Mouse (Mus musculus): ENCODE data around the gene Tlr6. TPM values are rescaled to one million over a fixed set of nuclear protein-coding genes. Genes with fewer than 3 reads are reported as not detected.

Tlr6 gene
- total RNA-seq (2015; ENCODE audit: low replicate concordance), result 1.9 and 2.1 TPM in 2 replicates
- 1.1 TPM in 2 replicates for total RNA-seq (2017; ENCODE audit: low replicate concordance)

DNA sequence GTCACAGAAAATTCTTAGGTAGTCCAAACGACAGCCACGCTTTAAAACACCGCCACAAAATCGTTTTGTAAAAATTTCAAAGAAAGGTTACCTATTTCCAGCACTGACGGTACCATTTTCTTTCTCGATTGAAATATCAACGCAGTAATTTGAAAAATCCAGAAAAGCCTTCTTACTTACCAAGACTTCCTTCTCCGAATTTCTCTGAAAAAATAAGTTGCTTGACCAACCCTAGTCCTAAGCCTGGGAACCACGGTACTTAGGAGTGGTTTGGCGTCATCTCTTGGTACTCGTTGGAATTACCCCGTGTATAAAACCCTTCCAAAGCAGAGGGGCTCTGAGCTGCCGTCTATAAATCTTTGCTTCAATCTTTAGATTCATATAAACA, at the start of gene Tlr6:
TSS of gene Tlr6 (minus strand) at position 255 of the 388 bp plus-strand sequence.
- no peak for ATAC-seq (replicated peaks; ENCODE audit: low FRiP score, poor library complexity, severe bottlenecking)

DNA sequence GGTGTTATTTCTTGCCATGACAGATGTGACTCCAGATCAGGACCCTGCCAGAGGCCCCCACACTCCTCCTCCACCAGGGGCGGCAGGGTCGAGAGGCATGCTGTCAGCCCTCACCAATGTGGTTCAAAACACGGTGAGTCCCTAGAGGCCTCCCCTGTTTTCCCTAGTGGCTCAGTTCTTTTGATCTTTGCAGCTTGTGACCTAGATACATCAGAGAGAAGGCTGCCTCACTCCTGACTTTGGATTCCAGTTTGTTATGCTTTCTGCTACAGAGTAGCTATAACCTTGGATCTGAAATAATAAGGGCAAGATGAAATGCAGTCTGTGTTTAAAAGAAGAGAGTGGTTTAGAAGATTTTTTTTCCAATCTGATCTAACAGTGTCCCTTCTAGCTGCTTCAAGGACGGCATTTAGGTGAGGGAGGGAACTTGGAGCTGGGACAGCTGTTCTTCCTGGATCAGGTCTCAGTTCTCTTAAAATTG, 46.2 kb upstream of the Tlr6 start:
- ATAC-seq (replicated peaks; ENCODE audit: low FRiP score, poor library complexity, severe bottlenecking), result no peak

- ATAC-seq (replicated peaks; ENCODE audit: low FRiP score, poor library complexity, severe bottlenecking), result no peak
These were observed 45.4 kb upstream of the Tlr6 start for GRCm38 (mm10) chr5:65005251-65005650.

DNA sequence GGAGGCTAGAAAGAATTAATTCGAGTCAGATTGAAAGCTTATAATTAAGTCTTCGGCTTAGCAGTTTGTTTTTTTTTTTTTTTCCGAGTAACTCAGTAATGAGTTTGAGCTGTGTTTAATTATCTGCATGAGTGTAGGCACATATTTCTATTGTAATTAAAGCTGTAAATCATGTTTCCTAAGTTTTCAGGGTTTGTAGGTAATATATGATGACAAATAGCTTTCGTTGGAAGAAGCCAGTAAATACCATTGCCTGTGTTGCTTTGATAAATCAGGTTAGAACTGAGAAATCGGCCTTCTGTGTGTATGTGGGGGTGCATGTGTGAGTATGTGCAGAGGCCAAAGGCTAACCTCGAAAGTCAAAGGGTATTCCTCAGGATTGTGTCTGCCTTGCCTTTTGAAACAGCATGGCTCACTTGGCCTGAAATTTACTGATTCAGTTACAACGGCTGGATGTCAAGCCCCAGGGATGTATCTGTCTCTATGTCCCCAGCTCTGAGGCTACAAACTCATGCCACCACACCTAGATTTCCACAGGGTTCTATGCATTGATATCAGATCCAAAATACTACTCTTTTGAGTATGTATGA, 44.1 kb upstream of the Tlr6 start:
- ATAC-seq (replicated peaks; ENCODE audit: low FRiP score, poor library complexity, severe bottlenecking), result no peak

GRCm38 (mm10) chr5:65002940-65003824, 43.3 kb upstream of the Tlr6 start:
- ATAC-seq (replicated peaks; ENCODE audit: low FRiP score, poor library complexity, severe bottlenecking), result no peak

DNA sequence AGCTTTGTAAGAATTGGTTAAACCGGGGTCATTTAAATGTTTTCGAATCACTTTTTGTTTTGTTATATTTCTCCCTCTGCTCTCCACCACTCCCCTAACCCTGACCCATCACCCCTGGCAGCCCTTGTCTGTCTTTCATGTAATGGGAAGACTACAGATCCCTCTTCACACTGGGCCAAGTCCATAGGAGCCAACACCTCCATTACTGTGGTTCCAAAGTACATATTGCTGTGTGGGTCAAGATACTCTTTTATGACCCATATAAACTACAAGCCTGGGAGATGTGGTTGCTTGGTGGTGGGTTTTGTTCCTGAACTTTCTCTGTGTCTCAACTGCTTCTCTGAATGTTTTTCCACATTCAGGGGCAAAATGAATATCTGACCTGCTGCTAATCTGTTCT, 35.5 kb upstream of the Tlr6 start:
- ATAC-seq (replicated peaks; ENCODE audit: low FRiP score, poor library complexity, severe bottlenecking), result no peak

GRCm38 (mm10) chr5:64992540-64992939, 32.6 kb upstream of the Tlr6 start:
- ATAC-seq (replicated peaks; ENCODE audit: low FRiP score, poor library complexity, severe bottlenecking), result no peak

GRCm38 (mm10) chr5:64989940-64990339, 30.0 kb upstream of the Tlr6 start:
- no peak for ATAC-seq (replicated peaks; ENCODE audit: low FRiP score, poor library complexity, severe bottlenecking)

GRCm38 (mm10) chr5:64985971-64986370, 26.1 kb upstream of the Tlr6 start:
- no peak for ATAC-seq (replicated peaks; ENCODE audit: low FRiP score, poor library complexity, severe bottlenecking)

DNA sequence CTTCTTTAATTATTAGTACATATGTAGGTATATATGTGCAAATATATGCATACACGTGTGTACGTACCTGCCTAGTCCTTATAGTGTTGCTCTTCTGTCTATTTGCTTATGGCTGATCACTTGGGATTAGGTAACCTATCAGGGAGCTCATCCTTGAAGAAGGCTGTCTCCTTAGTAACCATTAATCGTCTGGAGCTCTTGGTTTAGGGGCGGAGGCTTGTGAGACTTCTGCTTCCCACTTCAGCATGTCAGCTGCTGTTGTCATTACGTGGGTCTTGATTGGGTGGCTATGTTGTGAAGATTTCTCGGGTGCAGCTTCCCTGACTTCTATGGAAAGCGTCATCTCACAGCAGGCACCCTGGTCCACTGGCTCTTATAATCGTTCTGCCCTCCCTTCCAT, 17.2 kb upstream of the Tlr6 start:
- no peak for ATAC-seq (replicated peaks; ENCODE audit: low FRiP score, poor library complexity, severe bottlenecking)

GRCm38 (mm10) chr5:64975121-64975520, 15.2 kb upstream of the Tlr6 start:
- no peak for ATAC-seq (replicated peaks; ENCODE audit: low FRiP score, poor library complexity, severe bottlenecking)

- ATAC-seq (replicated peaks; ENCODE audit: low FRiP score, poor library complexity, severe bottlenecking), result no peak; the same call in 1 of the 2 replicates
These were observed 10.2 kb upstream of the Tlr6 start, which contains the start of gene Fam114a1 for GRCm38 (mm10) chr5:64969861-64970771. TSS of gene Fam114a1 (plus strand) at chr5:64970071.

GRCm38 (mm10) chr5:64968961-64969860, 9.3 kb upstream of the Tlr6 start:
- ATAC-seq (replicated peaks; ENCODE audit: low FRiP score, poor library complexity, severe bottlenecking), result no peak

GRCm38 (mm10) chr5:64963735-64964134, 3.8 kb upstream of the Tlr6 start:
- no peak for ATAC-seq (replicated peaks; ENCODE audit: low FRiP score, poor library complexity, severe bottlenecking)

DNA sequence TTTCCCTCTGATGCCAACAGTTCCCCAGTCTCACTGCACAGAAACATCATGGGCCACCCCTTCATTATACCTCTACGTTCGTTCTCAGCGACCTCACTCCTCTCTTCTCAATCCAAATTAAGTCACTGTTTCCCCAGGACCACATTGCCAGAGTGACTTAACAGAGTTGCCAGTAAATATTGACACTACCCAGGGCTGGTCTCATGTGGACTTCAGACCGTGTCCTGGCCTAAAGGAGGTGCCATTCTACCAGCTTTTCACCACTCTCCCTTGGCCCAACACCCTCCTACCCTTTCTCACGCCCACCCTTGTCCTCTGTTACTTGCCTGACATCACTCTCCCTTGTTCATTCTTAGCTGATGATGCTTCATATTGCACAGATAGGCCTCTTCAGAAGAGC, 3.4 kb upstream of the Tlr6 start:
- ATAC-seq (replicated peaks; ENCODE audit: low FRiP score, poor library complexity, severe bottlenecking), result no peak

DNA sequence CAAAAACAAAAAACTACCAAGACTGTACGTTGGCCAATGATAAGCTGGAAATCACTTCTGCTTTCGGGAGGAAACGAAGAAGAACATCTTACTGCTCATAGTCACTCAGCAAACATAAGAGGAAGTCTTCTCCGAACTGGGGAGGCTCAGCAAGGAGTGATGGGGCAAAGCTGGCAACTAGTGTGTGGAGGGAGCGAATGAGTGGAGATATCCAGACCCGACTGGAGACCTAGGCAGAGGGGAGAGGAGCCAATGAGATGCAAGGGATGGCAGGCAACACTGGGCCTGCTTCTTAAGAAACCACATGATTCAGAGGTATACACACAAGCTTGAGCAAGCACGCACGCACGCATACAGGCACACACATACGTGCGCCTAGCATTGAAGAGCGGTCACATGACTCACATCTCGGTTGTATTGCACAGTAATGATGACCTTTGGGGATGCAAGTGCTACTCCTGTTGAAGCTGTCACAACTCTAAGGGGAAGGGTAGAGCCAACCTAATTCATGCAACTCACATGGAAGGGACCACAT, 1.0 kb upstream of the Tlr6 start:
- ATAC-seq (replicated peaks; ENCODE audit: low FRiP score, poor library complexity, severe bottlenecking), result no peak

GRCm38 (mm10) chr5:64958991-64959842, 680 bp downstream of the Tlr6 start:
- ATAC-seq (replicated peaks; ENCODE audit: low FRiP score, poor library complexity, severe bottlenecking), result no peak

DNA sequence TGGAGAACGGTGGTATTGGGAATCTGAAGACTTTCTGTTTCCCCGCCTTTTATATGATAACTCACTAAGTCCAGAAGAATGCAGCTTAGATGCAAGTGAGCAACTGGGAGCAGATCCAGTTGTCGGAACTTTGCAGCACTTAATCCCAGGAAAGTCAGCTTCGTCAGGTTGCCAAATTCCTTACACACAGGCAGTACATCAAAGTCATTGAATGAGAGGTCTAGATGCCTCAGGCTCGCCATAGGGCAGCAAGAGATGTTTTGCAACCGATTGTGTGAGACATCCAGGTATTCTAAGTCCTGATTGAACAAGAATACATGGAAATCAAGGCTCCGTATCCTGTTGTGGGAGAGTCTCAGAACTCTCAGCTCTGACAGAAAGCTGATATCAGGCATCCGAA, 5.0 kb downstream of the Tlr6 start:
- no peak for ATAC-seq (replicated peaks; ENCODE audit: low FRiP score, poor library complexity, severe bottlenecking)

Measured in erythroblast, adult 5-6 weeks (primary cell).